Mouse (Mus musculus): ENCODE measurements around the gene Prr5l. TPM values are rescaled to one million over a fixed set of nuclear protein-coding genes. Genes with fewer than 3 reads are reported as not detected.

The Prr5l gene
- polyA plus RNA-seq, 1 experiment from 2014 or later = 8.7 TPM

- no peaks in the 10 kb centered on the region for H3K4me1 ChIP-seq
- H3K9ac ChIP-seq (replicated peaks) = no peak overlapping the region
- no peaks in the 10 kb centered on the region for H3K36me3 ChIP-seq
- no peaks in the 10 kb centered on the region for H3K9me3 ChIP-seq (replicated peaks)
- H3K4me2 ChIP-seq = no peak overlapping the region
- no peak for ATAC-seq (ENCODE audit: low FRiP score)
- H3K4me3 ChIP-seq (replicated peaks) = no peak overlapping the region
- H3K27me3 ChIP-seq (replicated peaks) = no peaks in the 10 kb centered on the region
- H3K27ac ChIP-seq (replicated peaks) = no peak overlapping the region
- WGBS = 72% methylated on average over 5 of the region's 5 CpGs
Measured at GRCm38 (mm10) chr2:101828057-101828643, 54.7 kb downstream of the Prr5l start.

- Histone ChIP-seq H3K36me3 (no peaks in the 10 kb centered on the region), H3K4me1 (no peaks in the 10 kb centered on the region), H3K9ac (replicated peaks) (no peak overlapping the region), H3K4me2 (no peak overlapping the region), H3K27me3 (replicated peaks) (no peaks in the 10 kb centered on the region), H3K4me3 (replicated peaks) (no peak overlapping the region), H3K9me3 (replicated peaks) (no peaks in the 10 kb centered on the region), H3K27ac (replicated peaks) (no peak overlapping the region)
- ATAC-seq (ENCODE audit: low FRiP score) = no peak
- WGBS = 47% methylated on average over 5 of the region's 5 CpGs
Measured at GRCm38 (mm10) chr2:101827626-101828025, 55.2 kb downstream of the Prr5l start.

GRCm38 (mm10) chr2:101826950-101827600, 55.8 kb downstream of the Prr5l start:
- Histone ChIP-seq H3K4me1 (no peaks in the 10 kb centered on the region), H3K4me3 (replicated peaks) (no peak overlapping the region), H3K9me3 (replicated peaks) (no peaks in the 10 kb centered on the region), H3K36me3 (no peaks in the 10 kb centered on the region), H3K9ac (replicated peaks) (no peak overlapping the region), H3K27me3 (replicated peaks) (no peaks in the 10 kb centered on the region), H3K27ac (replicated peaks) (no peak overlapping the region), H3K4me2 (no peak overlapping the region)
- ATAC-seq (ENCODE audit: low FRiP score) = no peak
- 87% methylated on average over 3 of the region's 3 CpGs for WGBS

GRCm38 (mm10) chr2:101826186-101826707, 56.6 kb downstream of the Prr5l start:
- Histone ChIP-seq H3K27me3 (replicated peaks) (no peaks in the 10 kb centered on the region), H3K4me2 (no peak overlapping the region), H3K4me3 (replicated peaks) (no peak overlapping the region), H3K36me3 (no peaks in the 10 kb centered on the region), H3K4me1 (no peaks in the 10 kb centered on the region), H3K9ac (replicated peaks) (no peak overlapping the region), H3K27ac (replicated peaks) (no peak overlapping the region), H3K9me3 (replicated peaks) (no peaks in the 10 kb centered on the region)
- WGBS = 83% methylated on average over 2 of the region's 2 CpGs
- no peak for ATAC-seq (ENCODE audit: low FRiP score)

GRCm38 (mm10) chr2:101825226-101826120, 57.4 kb downstream of the Prr5l start:
- H3K9me3 ChIP-seq (replicated peaks) = no peaks in the 10 kb centered on the region
- H3K27me3 ChIP-seq (replicated peaks) = no peaks in the 10 kb centered on the region
- no peak for ATAC-seq (ENCODE audit: low FRiP score)
- H3K4me3 ChIP-seq (replicated peaks) = no peak overlapping the region
- no peaks in the 10 kb centered on the region for H3K36me3 ChIP-seq
- WGBS = 83% methylated on average over 9 of the region's 9 CpGs
- no peak overlapping the region for H3K4me2 ChIP-seq
- no peaks in the 10 kb centered on the region for H3K4me1 ChIP-seq
- no peak overlapping the region for H3K27ac ChIP-seq (replicated peaks)
- no peak overlapping the region for H3K9ac ChIP-seq (replicated peaks)

- H3K9ac ChIP-seq (replicated peaks) = no peak overlapping the region
- no peak overlapping the region for H3K27ac ChIP-seq (replicated peaks)
- 0 out of 2 replicates have a peak, but pooled peaks cover 4% of the 10 kb centered on the region for H3K4me1 ChIP-seq
- H3K36me3 ChIP-seq = no peaks in the 10 kb centered on the region
- no peaks in the 10 kb centered on the region for H3K9me3 ChIP-seq (replicated peaks)
- H3K4me2 ChIP-seq = no peak overlapping the region
- H3K27me3 ChIP-seq (replicated peaks) = no peaks in the 10 kb centered on the region
- 57% methylated on average over 3 of the region's 4 CpGs for WGBS
- no peak for ATAC-seq (ENCODE audit: low FRiP score)
- H3K4me3 ChIP-seq (replicated peaks) = no peak overlapping the region
Measured at GRCm38 (mm10) chr2:101823821-101824220, 59.0 kb downstream of the Prr5l start.

GRCm38 (mm10) chr2:101822785-101823184, 60.0 kb downstream of the Prr5l start:
- H3K4me2 ChIP-seq = no peak overlapping the region
- H3K4me3 ChIP-seq (replicated peaks) = no peak overlapping the region
- no peak overlapping the region for H3K9ac ChIP-seq (replicated peaks)
- H3K36me3 ChIP-seq = no peaks in the 10 kb centered on the region
- 80% methylated on average over 13 of the region's 13 CpGs for WGBS
- no peaks in the 10 kb centered on the region for H3K9me3 ChIP-seq (replicated peaks)
- H3K4me1 ChIP-seq = 0 out of 2 replicates have a peak, but pooled peaks cover 4% of the 10 kb centered on the region
- H3K27me3 ChIP-seq (replicated peaks) = no peaks in the 10 kb centered on the region
- H3K27ac ChIP-seq (replicated peaks) = no peak overlapping the region
- no peak for ATAC-seq (ENCODE audit: low FRiP score)

GRCm38 (mm10) chr2:101820816-101821215, 62.0 kb downstream of the Prr5l start:
- H3K9me3 ChIP-seq (replicated peaks) = no peaks in the 10 kb centered on the region
- no peaks in the 10 kb centered on the region for H3K27me3 ChIP-seq (replicated peaks)
- H3K4me3 ChIP-seq (replicated peaks) = no peak overlapping the region
- WGBS = 61% methylated on average over 1 of the region's 1 CpGs
- H3K9ac ChIP-seq (replicated peaks) = no peak overlapping the region
- H3K27ac ChIP-seq (replicated peaks) = no peak overlapping the region
- 0 out of 2 replicates have a peak, but pooled peaks cover 4% of the 10 kb centered on the region for H3K4me1 ChIP-seq
- H3K36me3 ChIP-seq = no peaks in the 10 kb centered on the region
- no peak for ATAC-seq (ENCODE audit: low FRiP score)
- no peak overlapping the region for H3K4me2 ChIP-seq

- no peaks in the 10 kb centered on the region for H3K36me3 ChIP-seq
- no peak overlapping the region for H3K4me2 ChIP-seq
- 0 out of 2 replicates have a peak, but pooled peaks cover 4% of the 10 kb centered on the region for H3K4me1 ChIP-seq
- H3K4me3 ChIP-seq (replicated peaks) = no peak overlapping the region
- no peak for ATAC-seq (ENCODE audit: low FRiP score)
- H3K27ac ChIP-seq (replicated peaks) = no peak overlapping the region
- WGBS = 74% methylated on average over 7 of the region's 7 CpGs
- H3K9ac ChIP-seq (replicated peaks) = no peak overlapping the region
- no peaks in the 10 kb centered on the region for H3K27me3 ChIP-seq (replicated peaks)
- H3K9me3 ChIP-seq (replicated peaks) = no peaks in the 10 kb centered on the region
Measured at GRCm38 (mm10) chr2:101818986-101819764, 63.7 kb downstream of the Prr5l start.

- no peak overlapping the region for H3K4me2 ChIP-seq
- no peak overlapping the region for H3K27ac ChIP-seq (replicated peaks)
- H3K9me3 ChIP-seq (replicated peaks) = no peaks in the 10 kb centered on the region
- no peak overlapping the region for H3K4me3 ChIP-seq (replicated peaks)
- H3K27me3 ChIP-seq (replicated peaks) = no peaks in the 10 kb centered on the region
- no peaks in the 10 kb centered on the region for H3K36me3 ChIP-seq
- 86% methylated on average over 3 of the region's 3 CpGs for WGBS
- H3K4me1 ChIP-seq = 0 out of 2 replicates have a peak, but pooled peaks cover 4% of the 10 kb centered on the region
- ATAC-seq (ENCODE audit: low FRiP score) = no peak
- H3K9ac ChIP-seq (replicated peaks) = no peak overlapping the region
Measured at GRCm38 (mm10) chr2:101816646-101817308, 66.0 kb downstream of the Prr5l start.
